Mouse (Mus musculus): ENCODE results near the gene Dennd6a.

Gene Dennd6a

DNA sequence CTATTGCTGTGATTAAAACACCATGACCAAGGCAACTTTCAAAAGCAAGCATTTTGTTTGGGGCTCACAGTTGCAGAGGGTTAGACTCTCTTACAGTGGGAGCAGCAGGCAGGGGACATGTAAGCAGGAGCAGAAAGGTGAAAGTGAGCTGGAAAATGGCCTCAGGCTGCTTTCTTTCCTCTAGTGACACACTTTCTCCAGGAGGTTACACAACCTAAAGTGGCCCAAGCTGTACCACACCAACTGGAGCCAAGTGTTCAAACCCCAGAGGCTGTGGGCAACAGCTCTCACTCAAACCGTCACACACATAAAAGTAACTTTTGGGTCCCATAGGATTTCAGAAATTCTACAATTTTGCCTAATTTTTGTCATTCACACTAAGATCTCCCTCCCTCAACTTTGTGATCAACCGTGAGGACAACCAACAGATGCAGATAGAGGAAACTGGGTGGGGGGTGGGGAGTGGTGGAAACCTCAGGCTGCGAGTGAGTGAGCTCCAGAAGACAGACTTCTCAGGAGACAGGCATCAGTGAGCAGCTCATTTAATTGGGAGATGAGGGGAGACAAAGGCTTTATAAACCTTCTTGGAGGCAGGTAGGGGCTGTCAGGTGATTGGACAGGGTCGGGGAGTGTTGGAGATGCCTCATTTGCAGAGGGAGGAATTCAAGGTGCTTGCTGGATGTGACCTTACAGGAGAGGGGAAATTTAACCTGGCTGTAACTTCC, 1.5 kb upstream of the Dennd6a start:
- DNase-seq (ENCODE audit: low spot score): no peak

DNA sequence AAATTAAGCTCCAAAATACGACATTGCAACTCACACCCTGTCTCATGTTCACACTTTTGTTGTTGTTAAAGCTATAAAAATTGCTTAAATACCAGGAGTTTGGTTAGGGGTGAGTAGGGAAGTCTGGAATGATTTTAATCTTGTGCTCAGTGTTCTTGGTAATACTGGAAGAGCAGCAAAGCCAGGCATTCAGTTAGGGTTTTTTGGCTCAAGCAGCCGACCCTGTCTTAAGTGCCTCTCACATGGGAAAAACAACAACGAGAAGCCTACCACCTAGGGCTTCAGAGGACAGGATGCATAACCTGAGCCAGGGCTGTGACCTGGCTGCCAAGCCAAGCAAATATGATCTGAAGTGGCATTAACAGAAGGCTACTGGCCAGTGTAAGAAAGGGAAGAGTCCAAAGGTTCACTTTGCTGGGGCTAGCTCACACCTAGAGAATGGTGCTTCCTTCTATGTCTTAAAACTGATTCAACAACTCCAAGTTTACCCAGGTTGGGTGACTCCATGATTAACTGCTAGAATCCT, 2.7 kb downstream of the Dennd6a start:
- DNase-seq (ENCODE audit: low spot score): no peak

GRCm38 (mm10) chr14:26578791-26579191, 5.1 kb downstream of the Dennd6a start:
- DNase-seq (ENCODE audit: low spot score): no peak

DNA sequence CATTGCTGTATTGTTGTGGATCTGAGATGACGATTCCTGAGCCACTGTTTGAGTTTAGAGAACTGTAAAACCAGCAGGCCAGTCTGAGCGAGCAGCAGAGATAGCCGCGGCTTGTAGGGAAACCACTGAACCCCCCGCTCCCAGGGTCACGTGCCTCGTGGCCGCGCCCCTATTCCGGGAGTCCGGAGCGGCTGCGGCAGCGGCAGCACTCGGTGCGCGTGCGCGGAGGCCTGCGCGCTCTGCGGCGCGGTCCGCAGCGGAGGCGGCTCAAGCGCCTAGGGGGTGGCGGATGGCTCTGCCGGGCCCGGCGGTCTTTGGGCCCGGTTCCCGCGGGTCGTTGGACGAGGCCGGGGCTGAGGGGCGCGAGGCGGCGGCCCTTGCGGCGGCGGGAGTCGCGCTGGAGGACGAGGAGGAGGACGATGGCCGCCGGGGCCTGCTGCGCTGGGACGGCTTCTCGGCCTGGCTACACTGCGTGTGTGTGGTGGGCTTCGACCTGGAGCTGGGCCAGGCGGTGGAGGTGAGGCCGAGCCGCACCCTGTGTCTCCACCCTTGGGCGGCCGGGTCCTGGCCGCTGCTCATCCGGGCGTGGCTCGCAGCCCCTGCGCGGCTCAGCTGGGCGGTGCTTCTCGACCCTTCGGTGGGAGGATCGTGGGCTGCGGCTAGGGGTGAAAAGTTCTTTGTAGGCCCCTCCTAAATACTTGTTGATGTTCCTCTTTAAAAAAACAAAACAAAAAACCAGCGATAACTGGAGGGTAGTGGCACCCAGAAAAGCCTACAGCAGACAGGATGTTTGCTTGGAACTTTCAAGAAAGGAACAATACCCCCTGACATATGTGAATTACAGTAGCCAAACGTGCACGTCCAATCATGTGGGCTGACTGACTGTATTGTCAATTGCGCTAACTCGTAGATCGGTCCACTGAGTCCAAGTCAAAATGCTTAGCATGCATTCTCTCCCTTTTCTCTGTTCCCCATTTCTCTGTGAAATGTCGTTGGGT, 6.0 kb downstream of the Dennd6a start:
- DNase-seq (ENCODE audit: low spot score): peak; percentile 40

DNA sequence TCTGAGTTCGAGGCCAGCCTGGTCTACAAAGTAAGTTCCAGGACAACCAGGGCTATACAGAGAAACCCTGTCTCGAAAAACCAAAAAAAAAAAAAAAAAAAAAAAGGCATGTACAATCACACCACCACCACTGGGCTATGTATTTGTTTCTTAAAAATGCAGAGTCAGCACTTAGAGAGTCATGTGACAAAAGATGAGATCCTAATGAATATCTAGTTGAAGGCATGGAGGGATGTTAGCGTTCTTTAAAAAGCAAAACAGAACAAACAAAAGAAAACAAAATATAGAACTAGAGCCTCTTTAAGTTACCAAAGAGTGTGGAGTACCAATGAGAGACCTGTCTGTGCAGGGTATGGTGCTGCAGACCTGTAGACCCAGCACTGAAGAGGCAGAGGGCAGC, 10.0 kb downstream of the Dennd6a start:
- DNase-seq (ENCODE audit: low spot score): no peak

- DNase-seq (ENCODE audit: low spot score): no peak
These were observed 13.5 kb downstream of the Dennd6a start for GRCm38 (mm10) chr14:26587116-26587515.

DNA sequence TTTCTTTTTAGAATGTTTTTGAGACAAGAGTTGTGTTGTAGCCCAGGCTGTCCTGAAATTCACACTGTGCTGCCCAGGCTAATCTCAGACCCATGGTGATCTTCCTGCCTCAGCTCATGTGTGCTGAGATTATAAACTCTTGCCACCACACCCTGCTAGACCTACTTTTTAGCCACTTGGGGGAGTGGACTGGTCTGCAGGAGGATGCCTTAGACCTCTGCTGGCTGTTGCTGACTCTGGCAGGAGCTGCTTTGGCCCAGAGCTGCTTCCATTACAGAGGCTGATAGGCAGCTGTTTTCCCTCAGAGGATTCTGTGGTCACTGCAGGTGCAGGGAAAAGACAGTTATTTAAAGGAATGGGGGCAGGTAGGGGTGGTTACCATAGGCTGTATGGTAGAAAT, 17.7 kb downstream of the Dennd6a start:
- DNase-seq (ENCODE audit: low spot score): no peak

DNA sequence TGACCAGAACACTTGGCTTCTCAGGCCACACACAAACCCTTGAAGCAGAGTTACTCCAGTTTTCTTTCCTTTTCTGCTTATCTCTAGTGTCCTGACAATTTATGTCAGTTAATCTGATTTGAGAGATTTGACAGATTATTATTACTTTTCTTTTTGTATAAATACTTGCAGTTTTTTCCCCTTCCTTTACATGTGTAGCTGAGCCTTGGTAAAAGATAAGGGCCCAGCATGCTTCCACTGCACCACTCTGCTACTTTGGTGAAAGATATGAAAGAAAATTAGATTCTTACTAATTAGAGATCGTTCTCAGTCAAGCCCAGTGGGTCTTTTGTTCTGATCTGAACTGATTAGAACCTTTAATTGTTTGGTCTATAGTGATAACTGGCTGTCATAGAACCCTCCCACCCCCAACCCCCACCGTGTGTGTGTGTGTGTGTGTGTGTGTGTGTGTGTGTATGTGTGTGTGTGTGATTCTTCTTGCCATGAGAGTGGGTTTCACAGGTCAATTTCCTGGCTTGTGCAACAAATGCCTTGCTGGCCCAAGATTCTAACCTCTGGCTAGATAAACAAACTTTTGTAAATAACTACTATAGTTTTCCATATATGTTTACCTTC, 19.7 kb downstream of the Dennd6a start:
- no peak for DNase-seq (ENCODE audit: low spot score)

- no peak for DNase-seq (ENCODE audit: low spot score)
These were observed 21.5 kb downstream of the Dennd6a start for GRCm38 (mm10) chr14:26595167-26595566.

- no peak for DNase-seq (ENCODE audit: low spot score)
These were observed 22.2 kb downstream of the Dennd6a start for GRCm38 (mm10) chr14:26595695-26596365.

- no peak for DNase-seq (ENCODE audit: low spot score)
These were observed 31.7 kb downstream of the Dennd6a start for GRCm38 (mm10) chr14:26605354-26605753.

GRCm38 (mm10) chr14:26609674-26610073, 36.0 kb downstream of the Dennd6a start:
- DNase-seq (ENCODE audit: low spot score): no peak

DNA sequence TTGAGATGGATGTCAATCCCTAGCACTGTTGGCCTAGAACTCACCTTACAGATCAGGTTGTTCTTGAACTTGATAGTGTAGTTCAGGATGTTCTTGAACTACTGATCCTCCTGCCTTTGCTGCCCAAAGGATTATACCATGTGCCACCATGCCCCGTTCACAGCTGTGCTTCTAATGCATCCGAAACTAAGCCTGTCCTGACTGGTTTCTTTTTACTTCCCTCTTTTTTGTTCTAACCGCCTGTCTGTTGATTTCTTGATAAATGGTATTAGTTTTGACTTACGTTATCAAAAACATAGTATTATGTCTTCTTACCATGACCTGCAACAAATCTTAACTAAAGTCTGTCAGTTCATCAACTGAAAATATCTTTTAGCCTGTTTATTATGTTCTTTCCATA, 37.0 kb downstream of the Dennd6a start:
- DNase-seq (ENCODE audit: low spot score): no peak

- no peak for DNase-seq (ENCODE audit: low spot score)
These were observed 51.6 kb downstream of the Dennd6a start for GRCm38 (mm10) chr14:26625301-26625700.

DNA sequence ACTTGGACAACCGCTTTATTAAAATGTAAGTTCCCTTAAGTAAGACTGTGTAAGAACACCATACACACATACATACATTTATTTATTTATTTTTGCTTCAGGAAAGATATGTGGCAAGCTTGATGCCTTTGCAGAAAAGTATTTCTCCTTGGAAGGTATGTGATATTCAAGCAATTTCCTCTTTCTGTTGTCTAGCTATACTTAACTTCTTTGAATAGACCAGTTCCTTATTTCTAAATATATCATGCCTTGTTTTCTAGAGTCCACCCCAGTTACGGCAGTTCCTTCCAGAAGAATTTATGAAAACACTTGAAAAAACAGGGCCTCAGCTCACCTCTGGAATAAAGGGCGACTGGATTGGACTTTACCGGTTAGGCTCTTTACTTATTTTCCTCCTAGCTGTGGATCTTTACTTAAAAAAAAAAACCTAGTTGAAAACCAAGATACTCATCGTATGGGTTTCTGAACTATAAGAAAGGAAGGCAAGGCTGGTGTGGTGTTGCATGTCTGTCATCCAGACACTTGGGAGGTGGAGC, 53.0 kb downstream of the Dennd6a start:
- no peak for DNase-seq (ENCODE audit: low spot score)

- DNase-seq (ENCODE audit: low spot score): peak; percentile 32
These were observed 63.6 kb downstream of the Dennd6a start for GRCm38 (mm10) chr14:26637025-26637850.

DNA sequence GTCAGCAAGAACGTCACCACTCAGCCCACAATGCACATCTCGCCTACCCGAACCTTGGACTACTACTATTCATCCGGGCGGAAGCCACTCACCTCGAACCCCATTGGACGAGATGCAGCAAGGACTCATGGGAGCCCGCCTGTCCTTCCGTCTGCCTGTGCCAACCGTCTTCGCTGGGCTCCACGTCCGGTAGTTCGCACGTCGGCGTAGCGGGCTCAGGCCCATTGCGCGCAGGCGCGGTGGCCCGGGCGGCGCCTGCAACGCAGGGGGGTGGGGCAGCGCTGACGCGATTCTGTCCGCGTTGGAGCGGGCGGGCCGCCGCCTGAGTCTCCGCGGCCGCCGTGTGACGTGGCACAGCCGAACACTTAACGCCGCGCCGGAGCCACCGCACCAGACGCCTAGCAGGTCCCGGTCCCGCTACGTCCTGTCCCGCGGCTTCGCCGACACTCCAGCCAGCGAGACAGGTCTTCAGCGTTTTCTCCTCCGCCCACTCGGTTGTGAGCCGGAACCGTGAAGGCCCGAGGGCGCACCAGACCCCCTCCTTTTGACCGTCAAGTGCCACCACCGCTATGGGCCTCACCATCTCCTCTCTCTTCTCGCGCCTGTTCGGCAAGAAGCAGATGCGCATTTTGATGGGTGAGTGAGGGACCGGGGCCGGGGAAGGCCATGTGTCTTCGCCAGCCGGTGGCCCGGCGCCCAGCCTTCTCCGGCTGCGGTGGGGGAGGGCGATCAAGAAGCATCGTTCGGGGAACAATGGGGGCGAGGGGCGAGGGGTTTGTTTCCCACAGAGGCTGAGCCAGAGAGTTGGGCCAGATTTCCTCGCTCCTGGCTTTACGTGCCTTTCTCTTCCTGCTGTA, 64.4 kb downstream of the Dennd6a start, which contains the start of gene Arf4:
TSS of gene Arf4 (plus strand) at position 224 of the 857 bp plus-strand sequence.
- DNase-seq (ENCODE audit: low spot score): peak; percentile 93

DNA sequence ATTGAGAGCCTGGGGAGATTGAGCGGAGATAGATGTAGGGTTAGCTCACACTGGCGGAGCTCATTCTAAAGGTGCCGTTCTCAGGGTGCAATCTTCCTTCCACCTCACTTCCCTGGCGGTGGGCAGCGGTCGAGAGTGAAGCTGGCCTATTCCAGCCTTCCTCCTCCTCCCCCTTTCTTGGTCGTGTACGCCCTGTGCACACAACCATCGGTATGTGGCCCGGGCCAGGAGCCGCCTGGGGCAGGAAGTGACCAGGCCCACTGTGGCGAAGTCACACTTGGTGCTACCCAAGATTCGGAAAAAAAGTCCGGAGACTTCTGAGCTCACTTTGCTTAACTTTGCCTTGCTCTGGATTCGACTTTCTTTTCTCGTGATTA, 65.0 kb downstream of the Dennd6a start:
- no peak for DNase-seq (ENCODE audit: low spot score)

DNA sequence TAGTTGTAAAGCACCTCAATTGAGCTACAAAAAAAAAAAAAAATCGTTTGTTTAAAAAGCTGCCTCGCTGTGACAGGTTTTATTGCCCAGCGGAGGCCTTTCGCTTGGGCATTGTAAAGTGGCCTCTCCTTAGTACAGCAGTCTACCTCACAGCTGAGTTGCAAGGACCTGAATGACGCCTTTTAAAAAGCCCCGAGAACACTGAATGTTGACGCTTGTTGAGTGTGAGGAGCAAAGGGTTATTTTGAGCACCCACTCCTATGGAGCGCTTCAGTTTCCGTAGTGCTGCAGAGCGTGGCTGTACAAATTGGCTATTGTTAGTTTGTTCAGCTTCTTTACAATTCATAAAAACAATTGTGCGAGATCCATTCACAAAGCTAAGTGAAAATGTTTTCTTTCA, 65.6 kb downstream of the Dennd6a start:
- DNase-seq (ENCODE audit: low spot score): no peak

DNA sequence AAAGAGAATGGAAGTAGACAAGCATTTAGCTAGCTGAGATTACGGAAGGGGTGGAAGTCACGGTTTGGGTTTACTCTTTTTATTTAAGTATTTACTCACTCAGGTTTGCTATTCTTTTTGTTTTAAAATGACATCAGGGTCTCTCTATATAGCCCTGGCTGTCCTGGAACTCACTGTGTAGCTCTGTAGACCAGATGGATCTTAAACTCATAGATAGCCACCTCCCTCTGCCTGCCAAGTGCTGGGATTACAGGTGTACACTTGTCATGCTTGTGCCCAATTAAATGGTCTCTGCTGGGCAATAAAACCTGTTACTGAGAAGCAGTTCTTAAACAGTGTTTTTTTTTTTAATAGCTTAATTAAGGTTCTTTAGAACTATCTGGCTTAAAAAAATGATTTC, 66.3 kb downstream of the Dennd6a start:
- no peak for DNase-seq (ENCODE audit: low spot score)

Measured in layer of hippocampus, adult 9-10 months (tissue).